Mouse (Mus musculus): ENCODE measurements around the gene Zbtb8b. TPM values are rescaled to one million over a fixed set of nuclear protein-coding genes. Genes with fewer than 3 reads are reported as not detected.

The Zbtb8b gene
- polyA plus RNA-seq, 1 experiment from 2014 or later, result not detected

GRCm38 (mm10) chr4:129376961-129377545 lies 63.6 kb downstream of the Zbtb8b start:
- under 1% methylated on average over 32 of the region's 68 CpGs for WGBS (ENCODE audit: missing documents)
- Histone ChIP-seq H3K36me3 (ENCODE audit: inconsistent target) (no peaks in the 10 kb centered on the region), H3K27ac (no peak overlapping the region; the same call in 1 of the 2 replicates), H3K4me3 (ENCODE audit: inconsistent target) (peak overlapping the region; percentile 85), H3K79me2 (ENCODE audit: inconsistent target) (peaks cover 3% of the 10 kb centered on the region; the same call in 1 of the 2 replicates)

DNA sequence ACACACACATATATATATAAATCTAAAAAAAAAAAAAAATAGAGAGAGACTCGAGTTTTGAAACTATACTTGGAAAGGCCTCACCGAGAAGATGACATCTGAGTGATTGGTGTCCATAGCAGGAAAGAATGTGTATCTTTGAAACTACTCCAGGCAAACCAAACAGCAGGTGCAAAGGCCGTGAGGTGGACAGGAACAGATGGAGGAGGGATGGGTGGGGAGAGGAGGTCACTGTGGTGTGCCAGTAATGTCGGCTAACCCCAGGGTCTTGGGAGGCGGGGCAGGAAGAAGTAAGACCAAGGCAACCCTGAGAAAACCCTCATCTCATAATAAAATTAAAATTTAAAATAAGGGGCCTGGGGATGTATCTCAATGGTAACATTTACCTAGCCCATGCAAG lies 64.8 kb downstream of the Zbtb8b start:
- Histone ChIP-seq H3K27ac (no peak overlapping the region), H3K36me3 (ENCODE audit: inconsistent target) (no peaks in the 10 kb centered on the region), H3K79me2 (ENCODE audit: inconsistent target) (peaks cover 3% of the 10 kb centered on the region; the same call in 1 of the 2 replicates), H3K4me3 (ENCODE audit: inconsistent target) (no peak overlapping the region)
- 86% methylated on average over 5 of the region's 5 CpGs for WGBS (ENCODE audit: missing documents)

Other genes starting within 250 kb of the Zbtb8b start
- gene C77080, start 179.4 kb downstream of the Zbtb8b start, polyA plus RNA-seq (2018), result 33.1 to 77.6 TPM (median 57.0 TPM) in 3 replicates
- gene Sync, start 153.2 kb downstream of the Zbtb8b start, polyA plus RNA-seq (2018), result 0.06 TPM in 1 of 3 replicates, not detected in the others
- 32.9 to 76.1 TPM (median 53.5 TPM) in 3 replicates for gene Rbbp4, start 105.5 kb downstream of the Zbtb8b start, polyA plus RNA-seq (2018)
- gene Zbtb8os, start 105.2 kb downstream of the Zbtb8b start, polyA plus RNA-seq (2018), result 45.1 to 98.1 TPM (median 63.4 TPM) in 3 replicates
- gene Zbtb8a, start 62.7 kb downstream of the Zbtb8b start, polyA plus RNA-seq (2018), result 2.0 to 3.6 TPM (median 3.3 TPM) in 3 replicates
- 17.0 to 25.7 TPM (median 21.5 TPM) in 3 replicates for gene Bsdc1, start 20.7 kb upstream of the Zbtb8b start, polyA plus RNA-seq (2018)
- gene Tssk3, start 50.2 kb upstream of the Zbtb8b start, polyA plus RNA-seq (2018), result not detected in 3 replicates
- gene Fam229a, start 50.3 kb upstream of the Zbtb8b start, polyA plus RNA-seq (2018), result not detected in 3 replicates
- 18.5 to 109 TPM (median 91.5 TPM) in 3 replicates for gene Marcksl1, start 72.7 kb upstream of the Zbtb8b start, polyA plus RNA-seq (2018)
- 45.9 to 65.7 TPM (median 51.4 TPM) in 3 replicates for gene Hdac1, start 101.9 kb upstream of the Zbtb8b start, polyA plus RNA-seq (2018)
- 0.19 to 0.57 TPM (median 0.27 TPM) in 3 replicates for gene Lck, start 132.8 kb upstream of the Zbtb8b start, polyA plus RNA-seq (2018)
- gene Fam167b, start 137.7 kb upstream of the Zbtb8b start, polyA plus RNA-seq (2018), result not detected in 3 replicates
- 58.7 to 140 TPM (median 87.3 TPM) in 3 replicates for gene Eif3i, start 159.8 kb upstream of the Zbtb8b start, polyA plus RNA-seq (2018)
- 91.3 to 152 TPM (median 129 TPM) in 3 replicates for gene Tmem234, start 159.8 kb upstream of the Zbtb8b start, polyA plus RNA-seq (2018)
- 0.47 to 0.77 TPM in 2 of 3 replicates, not detected in the other for gene Dcdc2b, start 173.4 kb upstream of the Zbtb8b start, polyA plus RNA-seq (2018)
- gene Iqcc, start 178.2 kb upstream of the Zbtb8b start, polyA plus RNA-seq (2018), result 7.5 to 12.3 TPM (median 8.9 TPM) in 3 replicates
- 12.7 to 15.3 TPM (median 14.1 TPM) in 3 replicates for gene Ccdc28b, start 183.1 kb upstream of the Zbtb8b start, polyA plus RNA-seq (2018)
- gene Txlna, start 200.2 kb upstream of the Zbtb8b start, polyA plus RNA-seq (2018), result 34.1 to 39.3 TPM (median 37.5 TPM) in 3 replicates
- gene Kpna6, start 231.9 kb upstream of the Zbtb8b start, polyA plus RNA-seq (2018), result 30.7 to 40.5 TPM (median 31.0 TPM) in 3 replicates

Data from macrophage (primary cell).